Mouse (Mus musculus) hindbrain, postnatal 0 days (tissue): ENCODE measurements around the gene Gm5136. TPM values are rescaled to one million over a fixed set of nuclear protein-coding genes. Genes with fewer than 3 reads are reported as not detected.

Source experiments
- ATAC-seq: fragments of 200-750 bp; cut with Nextera tagmentation; 2 replicates; pipeline ENCODE4 v1.8.0; 2017; ENCODE audit warnings: mild to moderate bottlenecking, moderate TSS enrichment, moderate library complexity
- DNase-seq: peaks from one replicate; pipeline ENCODE4 v3.0.0-alpha.2; 2015; ENCODE audit warnings: low spot score
- H3K27ac ChIP-seq: fragments of 300-500 bp; sonication (generic); 2 replicates; pipeline ENCODE4 v1.5.1; 2014; ENCODE audit warnings: mild to moderate bottlenecking
- H3K27me3 ChIP-seq: fragments of 300-500 bp; sonication (generic); 2 replicates; pipeline ENCODE4 v1.6.1; 2014; ENCODE audit warnings: low read length, mixed read lengths; ENCODE audit not compliant: insufficient read depth
- H3K36me3 ChIP-seq: fragments of 300-500 bp; sonication (generic); 2 replicates; pipeline ENCODE4 v1.6.1; 2014; ENCODE audit warnings: low read length, mixed read lengths; ENCODE audit not compliant: insufficient read depth
- H3K4me1 ChIP-seq: fragments of 300-500 bp; sonication (generic); 2 replicates; pipeline ENCODE4 v1.6.1; 2014; ENCODE audit warnings: antibody characterized with exemption, low read length, mixed read lengths; ENCODE audit not compliant: insufficient read depth
- H3K4me2 ChIP-seq: fragments of 300-500 bp; sonication (generic); 2 replicates; pipeline ENCODE4 v1.6.1; 2014; ENCODE audit warnings: low read depth, mild to moderate bottlenecking, low read length, moderate library complexity, mixed read lengths
- H3K4me3 ChIP-seq: fragments of 300-500 bp; sonication (generic); 2 replicates; pipeline ENCODE4 v1.5.1; 2014; ENCODE audit warnings: low read length
- H3K9ac ChIP-seq: fragments of 300-500 bp; sonication (generic); replicated peaks from 2 replicates; pipeline ENCODE4 v1.6.1; 2014; ENCODE audit warnings: mild to moderate bottlenecking, low read length, moderate library complexity, mixed read lengths
- H3K9me3 ChIP-seq: fragments of 300-500 bp; sonication (generic); 2 replicates; pipeline ENCODE4 v1.6.1; 2016; ENCODE audit warnings: low read length, mixed read lengths
- CTCF ChIP-seq: IDR thresholded peaks from 2 replicates; pipeline ENCODE4 v1.5.1; 2016; ENCODE audit warnings: antibody characterized with exemption, control low read depth, low read depth
- WGBS: fragments of 180-500 bp; shearing (Covaris S2); extraction: QIAGEN DNeasy Blood & Tissue Kit; methylation state at CpG from one replicate; pipeline ENCODE4 v1.1.7; 2014; 5-methylcytosine and 5-hydroxymethylcytosine counted together
- polyA plus RNA-seq: library from polyadenylated mRNA; unstranded; fragments of >200 nt; fragmentation: Nextera tagmentation; extraction: Ambion mirVana; gene quantifications from 2 replicates; pipeline ENCODE4 v1.2.1, GENCODE M21; 2015
- total RNA-seq: library from RNA; depleted of rRNA; stranded (reverse); fragments of >200 nt; gene quantifications from 2 replicates; pipeline ENCODE4 v1.2.3, GENCODE M21; 2014

Gm5136 gene
- total and polyA plus RNA-seq, 2 experiments from 2014 or later: 0.10 TPM; not detected in 1

DNA sequence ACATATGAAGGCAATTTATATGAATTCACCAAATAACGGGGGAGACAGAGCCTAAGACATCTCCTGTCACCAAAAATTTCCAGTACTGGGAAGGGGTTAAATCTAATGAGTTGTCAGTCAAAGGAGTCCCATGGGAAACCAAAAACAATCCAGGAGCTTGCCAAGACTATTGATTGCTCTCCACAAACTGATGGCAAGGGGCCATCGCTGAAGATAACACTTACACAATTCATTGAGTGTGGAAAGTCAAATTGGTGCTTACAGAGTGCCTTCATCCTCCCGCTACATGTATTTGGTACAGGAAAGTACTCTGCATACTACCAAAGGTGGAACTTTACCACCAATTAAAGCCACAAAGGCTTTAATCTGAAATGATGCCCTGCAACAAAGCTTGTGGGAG, 5.7 kb upstream of the Gm5136 start:
- H3K4me2 ChIP-seq: no peak overlapping the region
- H3K4me1 ChIP-seq: no peaks in the 10 kb centered on the region
- H3K27ac ChIP-seq: no peak overlapping the region
- H3K9ac ChIP-seq: no peak overlapping the region
- ATAC-seq: no peak
- 91% methylated on average over 3 of the region's 3 CpGs for WGBS
- no peaks in the 10 kb centered on the region for H3K27me3 ChIP-seq
- DNase-seq: no peak
- no peak overlapping the region for H3K4me3 ChIP-seq
- TF ChIP-seq CTCF: no peak
- H3K36me3 ChIP-seq: no peaks in the 10 kb centered on the region
- H3K9me3 ChIP-seq: no peaks in the 10 kb centered on the region

- 22% methylated on average over 14 of the region's 14 CpGs for WGBS
- Histone ChIP-seq H3K4me1 (no peaks in the 10 kb centered on the region), H3K4me2 (peak overlapping the region; percentile 24), H3K4me3 (no peak overlapping the region), H3K27ac (peak overlapping the region; percentile 48; the same call in 1 of the 2 replicates), H3K36me3 (no peaks in the 10 kb centered on the region), H3K9me3 (no peaks in the 10 kb centered on the region), H3K27me3 (no peaks in the 10 kb centered on the region), H3K9ac (no peak overlapping the region)
- TF ChIP-seq CTCF: no peak
- ATAC-seq: no peak
- peak; percentile 60 for DNase-seq
Observed at GRCm38 (mm10) chr10:108701361-108702128, 1.6 kb upstream of the Gm5136 start.

GRCm38 (mm10) chr10:108697062-108697461, 2.9 kb downstream of the Gm5136 start:
- H3K9ac ChIP-seq: no peak overlapping the region
- no peaks in the 10 kb centered on the region for H3K4me1 ChIP-seq
- no peak overlapping the region for H3K4me2 ChIP-seq
- H3K27ac ChIP-seq: no peak overlapping the region
- H3K4me3 ChIP-seq: no peak overlapping the region
- no peaks in the 10 kb centered on the region for H3K27me3 ChIP-seq
- no peak for TF ChIP-seq CTCF
- no peak for ATAC-seq
- H3K9me3 ChIP-seq: no peaks in the 10 kb centered on the region
- DNase-seq: peak; percentile 9
- 60% methylated on average over 5 of the region's 5 CpGs for WGBS
- no peaks in the 10 kb centered on the region for H3K36me3 ChIP-seq

- no peak for DNase-seq
- no peak for ATAC-seq
- no peak overlapping the region for H3K27ac ChIP-seq
Observed at GRCm38 (mm10) chr10:108690954-108691353, 9.0 kb downstream of the Gm5136 start.

GRCm38 (mm10) chr10:108686696-108687095, 13.3 kb downstream of the Gm5136 start:
- no peaks in the 10 kb centered on the region for H3K36me3 ChIP-seq
- TF ChIP-seq CTCF: no peak
- ATAC-seq (no peak), DNase-seq (no peak)
- no peak overlapping the region for H3K27ac ChIP-seq
- no peak overlapping the region for H3K4me3 ChIP-seq
- no peak overlapping the region for H3K9ac ChIP-seq
- H3K27me3 ChIP-seq: no peaks in the 10 kb centered on the region
- H3K4me1 ChIP-seq: no peaks in the 10 kb centered on the region
- WGBS: 73% methylated on average over 4 of the region's 4 CpGs
- no peaks in the 10 kb centered on the region for H3K9me3 ChIP-seq
- no peak overlapping the region for H3K4me2 ChIP-seq

More at GRCm38 (mm10) chr10:108690954-108691353, 9.0 kb downstream of the Gm5136 start:
- H3K4me1 ChIP-seq: no peaks in the 10 kb centered on the region
- H3K9me3 ChIP-seq: no peaks in the 10 kb centered on the region
- no peaks in the 10 kb centered on the region for H3K36me3 ChIP-seq
- TF ChIP-seq CTCF: no peak
- H3K4me3 ChIP-seq: no peak overlapping the region
- 51% methylated on average over 9 of the region's 9 CpGs for WGBS
- no peak overlapping the region for H3K9ac ChIP-seq
- no peaks in the 10 kb centered on the region for H3K27me3 ChIP-seq
- H3K4me2 ChIP-seq: no peak overlapping the region

GRCm38 (mm10) chr10:108679675-108680390, 20.1 kb downstream of the Gm5136 start:
- Histone ChIP-seq H3K4me2 (no peak overlapping the region), H3K27ac (peak overlapping the region; percentile 48; the same call in 1 of the 2 replicates), H3K36me3 (no peaks in the 10 kb centered on the region), H3K4me1 (no peaks in the 10 kb centered on the region), H3K9ac (no peak overlapping the region), H3K9me3 (no peaks in the 10 kb centered on the region), H3K4me3 (no peak overlapping the region), H3K27me3 (no peaks in the 10 kb centered on the region)
- no peak; the same call in 1 of the 2 replicates for TF ChIP-seq CTCF
- peak; percentile 79 for ATAC-seq
- WGBS: 41% methylated on average over 14 of the region's 14 CpGs
- peak; percentile 75 for DNase-seq
